Mouse (Mus musculus): ENCODE results near the gene Tomm40. TPM values are rescaled to one million over a fixed set of nuclear protein-coding genes. Genes with fewer than 3 reads are reported as not detected.
"Not testable (repeated sequence)": the region's sequence is repeated elsewhere in the genome, so short reads cannot be mapped to it uniquely, and the experiment has no call there.

Tomm40 gene
- total RNA-seq, 2 experiments from 2014 or later = 112 to 113 TPM

GRCm38 (mm10) chr7:19693421-19693820 is 21.8 kb downstream of the Tomm40 start:
- intact Hi-C loops (cut with DNase I) = no loop called here
- DNase-seq (ENCODE audit: low spot score) = peak; percentile 61

DNA sequence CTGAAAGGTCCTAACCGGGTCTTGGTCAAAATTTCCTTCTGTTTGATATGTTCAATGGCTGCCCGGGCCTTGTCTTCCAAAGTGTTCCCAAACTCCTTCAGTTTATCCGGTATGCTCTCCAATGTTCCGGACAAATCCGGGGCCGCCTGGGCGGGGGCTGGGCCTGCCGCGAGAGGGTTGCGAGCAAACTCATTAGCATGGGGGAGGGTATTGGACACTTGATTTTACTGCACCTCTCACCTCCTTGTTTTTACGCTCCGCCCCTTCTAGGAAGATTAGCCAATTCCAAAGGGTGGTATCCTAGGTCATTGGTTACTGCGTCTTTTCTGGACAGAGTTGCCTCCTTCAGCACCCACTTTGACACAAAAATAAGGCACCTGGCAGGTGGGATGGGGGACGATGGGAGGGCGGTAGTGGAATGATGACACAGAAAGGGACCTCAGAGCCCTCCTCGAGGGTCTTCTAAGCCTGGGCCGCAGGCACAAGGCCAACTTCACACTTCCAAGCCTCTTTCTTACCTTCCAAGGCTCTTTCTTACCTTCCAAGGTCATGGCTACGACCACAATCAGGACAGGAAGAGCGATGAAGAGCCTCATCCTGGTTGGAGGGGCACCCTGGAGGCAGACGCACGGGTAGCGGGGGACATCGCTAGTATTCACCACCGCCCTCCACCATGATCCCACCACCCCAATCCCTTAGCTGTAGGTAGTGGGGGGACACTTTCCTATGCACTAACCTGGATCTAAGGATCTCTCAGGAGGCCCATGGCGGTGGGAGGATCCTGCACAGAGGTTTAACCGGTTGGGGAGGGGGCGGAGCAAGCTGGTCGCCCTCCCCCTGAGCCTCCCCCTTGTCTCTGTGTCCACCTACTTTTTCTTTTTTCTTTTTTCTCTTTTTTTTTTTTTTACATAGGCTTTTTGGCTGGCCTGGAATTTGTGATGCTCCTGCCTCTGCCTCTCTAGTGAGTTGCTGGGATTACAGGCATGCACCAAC is 23.1 kb downstream of the Tomm40 start, which contains the start of gene Apoc1:
TSS of gene Apoc1 (minus strand) at position 788 of the 993 bp plus-strand sequence.
- intact Hi-C loops (cut with DNase I) = no loop called here
- DNase-seq (ENCODE audit: low spot score) = no peak

GRCm38 (mm10) chr7:19691434-19691833 is 23.8 kb downstream of the Tomm40 start:
- DNase-seq (ENCODE audit: low spot score) = no peak
- intact Hi-C loops (cut with DNase I) = no loop called here

DNA sequence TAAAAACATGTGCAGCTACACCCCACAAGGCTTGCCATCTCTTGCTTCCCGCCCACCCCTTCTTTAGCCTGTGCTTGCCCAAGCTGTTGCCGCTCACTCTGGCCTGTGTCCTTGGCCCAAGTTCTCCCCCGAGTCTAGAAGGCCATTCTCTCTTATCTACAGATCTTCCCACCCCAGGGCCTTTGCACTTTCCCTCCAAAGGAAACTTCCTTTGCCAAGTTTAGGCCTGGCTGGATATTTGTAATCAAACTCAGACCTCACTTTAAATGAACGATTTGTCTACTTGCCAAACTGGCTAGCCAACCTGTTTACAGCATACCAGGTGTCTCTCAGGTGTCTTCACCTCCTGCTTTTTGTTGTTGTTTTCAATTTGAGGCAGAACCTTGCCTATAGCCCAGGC is 24.4 kb downstream of the Tomm40 start:
- DNase-seq (ENCODE audit: low spot score) = no peak
- intact Hi-C loops (cut with DNase I) = no loop called here

GRCm38 (mm10) chr7:19688611-19689010 is 26.6 kb downstream of the Tomm40 start:
- intact Hi-C loops (cut with DNase I) = no loop called here
- no peak for DNase-seq (ENCODE audit: low spot score)

GRCm38 (mm10) chr7:19688101-19688500 is 27.1 kb downstream of the Tomm40 start:
- intact Hi-C loops (cut with DNase I) = no loop called here
- no peak for DNase-seq (ENCODE audit: low spot score)

DNA sequence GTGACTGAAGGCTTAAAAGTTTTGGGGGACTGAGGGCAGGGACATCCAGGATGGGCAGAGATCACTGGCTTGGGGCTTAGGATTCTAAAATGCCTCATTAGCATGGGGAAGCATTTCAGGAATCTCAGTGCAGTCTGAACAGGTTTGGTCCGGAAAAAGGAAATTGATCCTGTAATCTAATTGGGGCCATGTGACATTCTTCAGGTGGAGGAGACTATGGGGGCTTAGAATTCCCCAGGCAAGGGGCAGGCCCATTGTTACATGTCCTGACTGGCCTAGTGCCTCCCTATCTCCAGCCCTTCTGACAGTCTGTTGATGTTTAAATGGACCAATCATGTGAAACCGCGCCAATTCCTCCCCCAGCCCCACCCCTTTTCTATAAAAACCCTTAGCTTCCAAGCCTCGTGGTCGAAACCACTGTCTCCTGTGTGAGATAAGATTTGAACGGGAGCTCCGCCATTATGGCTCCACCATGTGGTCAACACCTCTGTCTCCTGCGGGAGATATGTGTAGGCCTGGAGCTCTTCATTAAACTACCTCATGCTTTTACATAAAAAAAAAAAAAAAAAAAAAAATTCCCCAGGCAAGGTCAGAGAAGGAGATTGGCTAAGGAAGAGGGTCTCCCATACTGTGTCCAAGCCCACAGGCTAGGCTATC is 28.2 kb downstream of the Tomm40 start:
- DNase-seq (ENCODE audit: low spot score); intact Hi-C loops (cut with DNase I): not testable (repeated sequence)

- intact Hi-C loops (cut with DNase I) = no loop called here
- no peak for DNase-seq (ENCODE audit: low spot score)
These were observed 28.7 kb downstream of the Tomm40 start for GRCm38 (mm10) chr7:19686521-19686920.

DNA sequence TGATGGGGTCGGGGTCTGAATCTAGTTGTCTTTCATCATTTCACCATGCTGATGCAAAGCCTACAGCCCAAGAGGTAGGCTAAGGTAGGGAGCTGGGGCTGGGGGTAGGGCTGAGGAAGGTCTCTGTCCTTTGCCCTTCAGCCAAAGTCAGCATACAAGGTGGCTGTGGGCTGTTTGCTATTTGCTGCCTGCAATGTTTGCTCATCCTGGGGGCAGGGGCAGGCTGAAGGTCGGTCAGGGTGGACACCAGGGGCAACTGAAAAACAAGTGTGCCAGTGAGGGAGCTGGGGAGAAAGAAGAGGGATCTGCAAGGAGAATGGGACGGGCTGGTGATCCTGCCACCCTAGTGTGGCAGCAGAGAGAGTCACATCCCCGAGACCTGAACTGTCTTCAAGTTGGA is 29.9 kb downstream of the Tomm40 start:
- no peak for DNase-seq (ENCODE audit: low spot score)
- intact Hi-C loops (cut with DNase I) = no loop called here

DNA sequence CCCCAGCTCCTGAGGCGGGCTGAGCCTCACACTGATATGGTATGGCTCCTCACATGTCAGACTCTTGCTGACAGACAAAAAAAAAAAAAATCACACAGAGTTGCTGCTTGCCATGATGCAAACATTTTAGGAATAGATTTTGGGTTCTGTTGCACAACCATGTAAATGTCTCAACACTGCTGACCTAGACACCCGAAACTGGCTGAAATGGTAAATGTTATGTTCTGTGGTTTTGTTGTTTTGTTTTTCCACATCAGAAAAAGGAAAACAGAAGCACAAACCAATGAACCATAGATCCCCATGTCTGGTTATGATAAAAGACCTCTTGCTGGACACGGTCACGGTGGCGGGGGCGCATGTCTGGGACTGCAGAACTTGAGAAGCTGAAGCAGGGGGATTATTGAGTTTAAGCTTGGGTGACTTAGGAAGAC is 31.5 kb downstream of the Tomm40 start:
- intact Hi-C loops (cut with DNase I) = no loop called here
- DNase-seq (ENCODE audit: low spot score) = no peak

DNA sequence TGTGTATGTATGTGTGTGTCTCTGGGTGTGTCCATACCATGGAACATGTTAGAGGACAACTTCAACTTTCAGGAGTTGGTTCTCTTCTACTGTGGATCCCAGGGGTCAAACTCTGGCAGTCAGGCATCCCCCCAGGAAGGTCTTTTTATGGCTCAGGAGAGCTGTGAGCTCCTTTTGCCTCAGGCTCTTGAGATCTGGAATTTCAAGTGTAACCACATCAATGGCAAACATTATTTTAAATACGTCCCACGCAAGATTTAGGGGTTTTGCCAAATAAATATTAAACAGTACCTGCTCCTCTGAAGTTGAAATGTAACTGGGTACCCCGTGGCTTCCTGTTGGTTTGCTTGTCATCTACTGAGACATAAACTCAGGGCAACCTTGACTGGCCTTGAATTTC is 32.3 kb downstream of the Tomm40 start:
- intact Hi-C loops (cut with DNase I) = no loop called here
- no peak for DNase-seq (ENCODE audit: low spot score)

DNA sequence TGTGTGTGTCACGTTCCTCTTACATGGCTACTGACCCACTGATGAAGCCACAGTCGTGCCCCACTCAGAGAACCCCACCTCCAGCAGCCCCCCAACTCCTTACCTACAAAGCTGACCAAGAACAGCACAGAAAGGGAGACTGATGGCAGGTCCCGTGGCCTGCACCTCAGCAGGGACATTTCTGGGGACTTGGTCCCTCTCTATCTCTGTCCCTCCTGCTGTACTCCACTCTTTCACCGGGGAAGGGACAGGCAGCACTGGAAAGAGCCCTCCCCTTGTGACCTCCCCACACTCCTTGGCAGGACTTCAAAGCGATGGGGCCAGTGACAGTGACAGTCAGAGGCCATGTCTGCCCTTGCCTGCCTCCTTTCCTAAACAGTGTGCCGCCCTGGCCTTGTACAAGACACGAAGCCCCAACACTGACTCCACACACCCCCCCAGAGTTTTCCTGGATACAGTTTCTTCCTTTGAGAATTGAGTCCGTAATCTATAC is 34.0 kb downstream of the Tomm40 start, which contains the start of the genes Gm44805 and Apoc4:
TSS of gene Gm44805 (minus strand) at position 222 of the 493 bp plus-strand sequence.
TSS of gene Apoc4 (minus strand) at position 278 of the 493 bp plus-strand sequence.
- intact Hi-C loops (cut with DNase I) = no loop called here
- DNase-seq (ENCODE audit: low spot score) = no peak

DNA sequence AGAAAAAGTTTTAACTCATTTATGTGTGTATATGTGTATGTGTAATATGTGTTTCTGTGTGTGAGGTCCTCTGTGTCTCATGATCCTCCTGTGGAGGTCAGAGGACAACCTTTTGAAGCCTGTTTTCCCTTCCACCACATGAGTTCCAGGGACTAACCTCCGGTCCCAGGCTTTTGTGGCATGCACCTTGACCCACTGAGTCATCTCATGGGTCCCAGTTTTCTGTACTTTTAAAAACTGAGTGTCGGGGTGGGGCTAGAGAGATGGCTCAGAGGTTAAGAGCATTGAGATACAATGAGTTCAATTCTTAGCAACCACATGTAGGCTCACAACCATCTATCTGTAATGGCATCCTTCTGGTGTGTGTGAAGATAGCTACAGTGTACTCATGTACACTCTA is 34.5 kb downstream of the Tomm40 start:
- intact Hi-C loops (cut with DNase I) = no loop called here
- no peak for DNase-seq (ENCODE audit: low spot score)

GRCm38 (mm10) chr7:19678901-19679300 is 36.3 kb downstream of the Tomm40 start:
- intact Hi-C loops (cut with DNase I) = no loop called here
- no peak for DNase-seq (ENCODE audit: low spot score)

DNA sequence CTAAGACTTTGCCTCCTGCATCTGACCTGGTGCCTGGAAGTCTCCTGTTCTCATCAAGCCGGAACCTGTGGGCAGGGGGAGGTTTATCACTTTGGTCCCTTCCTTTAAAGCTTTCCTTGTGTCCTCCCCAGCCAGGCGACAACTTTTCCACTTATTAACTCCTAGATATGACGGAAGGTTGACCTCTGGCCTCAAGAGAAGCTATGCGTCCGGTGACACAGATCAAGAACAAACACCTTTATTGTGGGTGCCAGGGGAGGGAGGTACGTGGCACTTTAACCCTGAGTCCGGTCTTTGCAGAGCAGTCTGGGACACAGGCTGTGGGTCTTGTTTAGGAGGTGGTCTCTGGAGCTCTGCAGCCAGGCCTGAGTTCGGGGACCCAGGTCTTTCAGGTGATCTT is 37.4 kb downstream of the Tomm40 start, which contains the start of gene Apoc2:
TSS of gene Apoc2 (minus strand) at position 70 of the 400 bp plus-strand sequence.
- no peak for DNase-seq (ENCODE audit: low spot score)
- intact Hi-C loops (cut with DNase I) = no loop called here

- no peak for DNase-seq (ENCODE audit: low spot score)
- intact Hi-C loops (cut with DNase I) = no loop called here
These were observed 38.6 kb downstream of the Tomm40 start for GRCm38 (mm10) chr7:19676662-19677061.

- intact Hi-C loops (cut with DNase I) = no loop called here
- no peak for DNase-seq (ENCODE audit: low spot score)
These were observed 39.4 kb downstream of the Tomm40 start for GRCm38 (mm10) chr7:19675824-19676223.

DNA sequence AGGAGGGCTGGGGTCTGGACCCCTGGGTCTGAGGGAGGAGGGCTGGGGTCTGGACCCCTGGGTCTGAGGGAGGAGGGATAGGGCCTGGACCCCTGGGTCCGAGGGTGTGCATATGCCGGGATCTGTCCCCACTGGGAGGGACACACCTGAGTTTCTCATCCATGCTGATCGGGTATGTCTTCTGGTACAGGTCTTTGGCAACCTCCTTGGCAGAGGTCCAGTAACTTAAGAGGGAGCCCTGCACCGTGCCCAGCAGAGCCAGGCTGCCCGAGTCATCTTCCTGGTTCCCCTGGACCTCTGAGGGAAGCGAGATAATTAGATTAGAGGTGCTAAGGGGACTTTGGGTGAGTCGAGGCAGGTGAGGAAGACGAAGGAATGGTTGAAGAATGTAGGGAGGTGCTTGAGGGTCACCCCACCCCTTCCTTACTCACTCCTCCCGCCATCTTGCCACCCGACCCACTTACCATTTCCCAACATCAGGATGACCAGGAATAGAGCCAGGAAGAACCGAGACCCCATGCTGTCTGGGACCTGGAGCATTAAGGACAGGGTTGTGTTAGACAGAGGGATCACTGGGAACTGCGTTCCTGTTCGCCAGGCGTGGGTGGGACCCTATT is 42.0 kb downstream of the Tomm40 start:
- no peak for DNase-seq (ENCODE audit: low spot score)
- intact Hi-C loops (cut with DNase I) = no loop called here

DNA sequence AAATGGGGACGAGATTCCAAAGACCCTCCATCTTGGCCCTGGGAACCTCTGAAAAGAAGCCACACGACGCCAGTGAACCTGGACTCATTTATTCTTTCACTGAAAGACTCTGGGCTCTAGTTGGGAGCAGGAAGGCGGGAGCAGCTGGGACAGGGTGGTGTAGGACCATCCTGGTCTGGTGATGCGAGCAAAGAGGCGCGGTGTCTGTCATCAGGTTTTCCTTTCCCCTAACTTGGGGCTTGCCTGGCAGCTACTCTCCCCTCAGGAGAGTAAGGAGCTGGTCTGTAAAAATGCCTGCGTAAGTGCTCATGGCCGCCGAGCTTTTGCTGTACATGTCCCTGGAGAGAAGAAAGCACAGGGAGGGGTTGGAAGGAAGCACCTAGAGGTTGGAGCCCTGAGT is 43.7 kb downstream of the Tomm40 start:
- no peak for DNase-seq (ENCODE audit: low spot score)
- intact Hi-C loops (cut with DNase I) = no loop called here

All from heart, postnatal 25 days (tissue).